Mouse (Mus musculus): Measurements from ENCODE around the gene Pbx2. TPM values are rescaled to one million over a fixed set of nuclear protein-coding genes. Genes with fewer than 3 reads are reported as not detected.
A peak's percentile ranks its signal among the peaks of the same experiment; 100 is the strongest.

Gene Pbx2
- total RNA-seq, 2 experiments from 2014 or later: 39.0 to 52.4 TPM

GRCm38 (mm10) chr17:34629796-34630603 lies 38.9 kb downstream of the Pbx2 start:
- no peak for DNase-seq

- no peak for DNase-seq
Measured at GRCm38 (mm10) chr17:34630761-34631301, 39.8 kb downstream of the Pbx2 start.

DNA sequence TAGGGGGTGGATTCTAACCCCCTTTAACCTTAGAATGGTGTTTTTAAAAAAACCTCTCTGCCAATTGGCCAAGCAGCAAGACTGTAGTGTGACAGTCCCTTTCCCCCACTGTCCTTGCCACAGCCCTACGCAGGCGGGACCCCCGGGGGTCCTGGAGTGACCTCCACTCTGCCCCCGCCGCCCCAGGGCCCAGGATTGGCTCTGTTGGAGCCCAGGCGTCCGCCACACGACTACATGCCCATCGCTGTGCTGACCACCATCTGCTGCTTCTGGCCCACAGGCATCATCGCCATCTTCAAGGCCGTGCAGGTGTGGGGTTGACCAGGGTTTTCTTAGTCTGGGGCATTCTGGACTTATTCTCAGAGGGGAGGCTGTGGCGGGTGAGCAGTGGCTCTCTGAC lies 40.6 kb downstream of the Pbx2 start:
- no peak for DNase-seq

- DNase-seq: peak; percentile 81
Measured at GRCm38 (mm10) chr17:34632261-34632691, 41.2 kb downstream of the Pbx2 start.

DNA sequence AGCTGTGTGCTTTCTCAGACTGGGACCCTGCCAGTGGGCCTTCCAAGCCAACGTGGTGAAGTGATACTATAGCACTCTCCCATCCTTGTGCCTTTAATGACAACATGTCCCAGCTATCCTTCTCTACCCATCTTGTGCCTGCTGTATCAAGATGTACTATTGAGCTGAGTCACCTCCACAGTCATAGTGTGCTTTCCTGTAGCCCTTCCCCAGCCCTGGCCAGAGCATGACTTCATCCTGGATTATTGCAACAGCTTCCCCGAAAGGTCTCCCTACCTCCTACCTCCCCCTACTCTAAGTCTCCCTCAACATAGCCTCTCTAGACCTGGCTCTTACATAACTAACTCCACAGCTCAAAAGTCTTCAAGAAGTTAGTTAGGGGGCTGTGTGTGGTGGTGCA lies 44.6 kb downstream of the Pbx2 start:
- DNase-seq: no peak

DNA sequence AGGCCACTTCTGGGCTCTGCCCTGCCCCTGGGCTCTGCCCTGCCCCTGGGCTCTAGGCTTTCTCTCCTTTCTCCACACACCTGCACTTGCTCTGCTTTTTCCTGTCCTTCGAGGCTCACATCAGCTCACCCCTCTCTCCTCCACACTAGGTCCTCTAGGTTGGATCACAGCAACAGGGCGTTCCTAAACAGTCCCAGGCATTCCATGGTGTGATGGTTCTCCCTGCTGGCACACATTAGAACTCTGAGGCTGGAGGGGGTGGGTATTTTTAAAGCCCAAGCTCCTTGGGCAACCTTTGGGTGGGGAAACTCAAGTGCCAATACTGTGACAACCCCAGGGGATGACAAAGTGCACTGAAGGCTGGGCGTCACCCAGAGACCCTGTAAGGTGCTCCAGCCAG lies 46.4 kb downstream of the Pbx2 start:
- DNase-seq: no peak

- DNase-seq: peak; percentile 31
Measured at GRCm38 (mm10) chr17:34639461-34640255, 48.6 kb downstream of the Pbx2 start.

GRCm38 (mm10) chr17:34640778-34641601 lies 49.9 kb downstream of the Pbx2 start:
- DNase-seq: peak; percentile 61

DNA sequence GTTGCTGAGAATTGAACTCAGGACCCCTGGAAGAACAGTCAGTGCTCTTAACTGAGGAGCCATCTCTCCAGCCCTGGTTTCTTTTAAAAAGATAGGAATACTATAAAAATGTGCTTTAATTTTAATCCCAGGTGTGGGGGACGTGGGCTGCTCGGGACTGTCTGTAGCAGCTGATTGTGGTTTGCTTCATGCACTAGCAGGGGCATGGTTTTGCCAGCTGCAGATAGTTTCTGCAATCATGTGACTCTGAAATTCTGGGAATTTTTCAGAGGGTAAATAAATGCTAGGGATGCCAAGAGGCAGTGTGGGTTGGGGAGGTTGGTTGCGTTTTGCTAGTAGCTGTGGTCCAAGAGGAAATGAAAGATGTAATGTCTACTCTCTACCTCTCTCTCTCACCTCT lies 50.9 kb downstream of the Pbx2 start:
- no peak for DNase-seq

DNA sequence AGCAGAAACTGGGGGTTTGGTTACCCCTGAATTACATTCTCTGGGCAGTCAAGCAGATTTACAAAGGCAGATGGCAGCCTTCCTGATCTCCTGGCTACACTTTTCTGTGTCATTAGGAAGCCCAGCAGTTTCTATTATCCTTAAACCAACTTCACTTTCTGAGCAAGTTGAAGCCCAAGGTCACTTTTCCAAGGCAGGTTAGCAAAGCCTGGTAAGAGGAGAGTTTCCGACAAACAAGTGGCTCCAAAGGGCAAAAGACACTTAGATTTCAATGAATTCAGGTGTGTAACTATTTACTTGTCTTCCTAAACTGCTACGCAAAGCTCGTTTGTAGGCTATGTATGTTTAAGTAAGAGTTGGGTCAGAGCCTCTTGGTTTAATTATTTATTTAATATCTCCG lies 52.3 kb downstream of the Pbx2 start:
- DNase-seq: no peak

GRCm38 (mm10) chr17:34643944-34644343 lies 52.9 kb downstream of the Pbx2 start:
- DNase-seq: peak; percentile 51

GRCm38 (mm10) chr17:34644608-34645007 lies 53.5 kb downstream of the Pbx2 start, which contains the start of gene Fkbpl:
Gene Fkbpl (plus strand): TSS chr17:34644764.
- DNase-seq: peak; percentile 96

GRCm38 (mm10) chr17:34645256-34645829 lies 54.3 kb downstream of the Pbx2 start:
- no peak for DNase-seq

- DNase-seq: peak; percentile 38
Measured at GRCm38 (mm10) chr17:34645831-34646511, 54.9 kb downstream of the Pbx2 start.

Other genes with a start within 250 kb of the Pbx2 start
- gene Btnl2, start 236.4 kb upstream of the Pbx2 start, total RNA-seq (2021): under 1 TPM; 0.48 to 0.66 TPM
- gene Btnl1, start 214.1 kb upstream of the Pbx2 start, total RNA-seq (2021): not detected
- 1 to 10 TPM; 1.5 to 3.6 TPM for gene BC051142, start 192.4 kb upstream of the Pbx2 start, total RNA-seq (2021)
- not detected for gene Btnl4, start 113.9 kb upstream of the Pbx2 start, total RNA-seq (2021)
- not detected for gene Btnl6, start 73.9 kb upstream of the Pbx2 start, total RNA-seq (2021)
- gene Notch4, start 27.0 kb upstream of the Pbx2 start, total RNA-seq (2021): 10 to 100 TPM; 34.9 to 36.3 TPM
- gene Gpsm3, start 1.5 kb upstream of the Pbx2 start, total RNA-seq (2021): 10 to 100 TPM; 11.0 to 12.1 TPM
- 1 to 10 TPM; 2.0 to 4.3 TPM for gene Ager, start 6.6 kb downstream of the Pbx2 start, total RNA-seq (2021)
- gene Rnf5, start 12.4 kb downstream of the Pbx2 start, total RNA-seq (2021): 10 to 100 TPM; 70.4 to 71.5 TPM
- 10 to 100 TPM; 92.7 TPM for gene Agpat1, start 13.0 kb downstream of the Pbx2 start, total RNA-seq (2021)
- gene Egfl8, start 24.7 kb downstream of the Pbx2 start, total RNA-seq (2021): 1 to 10 TPM; 6.1 to 9.9 TPM
- gene Ppt2, start 37.2 kb downstream of the Pbx2 start, total RNA-seq (2021): 10 to 100 TPM; 47.8 to 48.0 TPM
- 1 to 10 TPM; 4.5 to 7.9 TPM for gene Prrt1, start 38.3 kb downstream of the Pbx2 start, total RNA-seq (2021)
- gene Fkbpl, start 53.5 kb downstream of the Pbx2 start, total RNA-seq (2021): 10 to 100 TPM; 11.8 to 14.4 TPM
- 10 to 100 TPM; 37.8 to 40.1 TPM for gene Atf6b, start 55.9 kb downstream of the Pbx2 start, total RNA-seq (2021)
- 10 to 100 TPM; 40.6 to 47.3 TPM for gene Tnxb, start 79.3 kb downstream of the Pbx2 start, total RNA-seq (2021)
- 100 to 1,000 TPM in 1 of 2 experiments, 10 to 100 TPM in 1; 88.4 to 156 TPM for gene C4b, start 152.6 kb downstream of the Pbx2 start, total RNA-seq (2021)
- 1,000 to 10,000 TPM; 2,477 to 2,588 TPM for gene Cyp21a1, start 213.3 kb downstream of the Pbx2 start, total RNA-seq (2021)
- 10 to 100 TPM; 31.8 to 33.0 TPM for gene Stk19, start 245.7 kb downstream of the Pbx2 start, total RNA-seq (2021)
- 10 to 100 TPM; 45.1 to 52.2 TPM for gene Dxo, start 245.8 kb downstream of the Pbx2 start, total RNA-seq (2021)